Mouse (Mus musculus) naive thymus-derived CD4-positive, alpha-beta T cell, adult 2 months (primary cell): ENCODE data around the gene Tubg2.

Experiments used
- DNase-seq: peaks from one replicate; pipeline ENCODE4 v3.0.0-alpha.2; 2011; ENCODE audit warnings: low read depth

Tubg2 gene

GRCm38 (mm10) chr11:101196175-101196574 lies 40.5 kb downstream of the Tubg2 start:
- DNase-seq = peak; percentile 65

DNA sequence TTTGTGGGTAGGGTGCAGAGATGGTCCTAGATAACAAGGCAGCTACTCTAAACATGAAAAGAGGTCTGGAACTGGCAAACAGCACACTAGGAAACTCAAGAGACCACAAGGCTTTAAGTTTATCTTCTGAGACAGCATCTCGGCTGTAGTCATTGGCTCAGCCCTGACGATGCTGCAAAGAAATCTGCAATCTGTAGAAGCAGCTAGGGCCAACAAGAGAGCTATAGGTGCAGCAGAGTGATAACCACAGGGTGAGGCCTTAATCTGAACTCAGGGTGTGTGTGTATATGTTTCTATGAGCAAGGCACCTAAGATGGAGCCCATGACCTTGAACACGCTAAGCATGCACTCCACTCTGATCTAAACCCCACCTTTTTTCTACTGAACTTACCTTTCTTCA lies 43.8 kb downstream of the Tubg2 start:
- no peak for DNase-seq

DNA sequence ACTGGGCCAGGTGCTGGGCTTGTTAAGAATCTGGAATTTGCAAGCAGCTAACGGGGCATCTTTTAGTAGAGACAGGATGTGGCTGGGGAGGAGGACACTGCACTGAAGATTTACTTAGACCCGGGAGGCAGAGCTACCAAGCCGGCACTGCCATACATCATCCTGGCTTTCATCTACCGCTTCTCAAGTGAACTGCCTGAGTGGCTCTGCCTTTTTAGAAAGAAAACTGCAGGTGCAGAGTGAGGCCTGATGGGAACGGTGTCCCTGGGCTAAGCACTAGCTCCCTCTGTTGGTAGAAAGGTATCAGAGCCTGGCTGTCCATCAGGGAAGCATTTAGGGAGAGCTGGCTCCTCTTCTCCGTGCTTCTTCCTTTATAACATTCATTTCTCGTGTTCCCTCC lies 45.3 kb downstream of the Tubg2 start:
- DNase-seq = peak; percentile 79
